Mouse (Mus musculus) brain, embryonic 14.5 days (tissue): ENCODE results near the gene Stx7.

Experiments used
- CTCF ChIP-seq: fragments of 200-500 bp; IDR thresholded peaks from 2 replicates; pipeline ENCODE4 v1.5.1; 2012; ENCODE audit warnings: inconsistent platforms, mild to moderate bottlenecking, moderate library complexity, borderline replicate concordance; ENCODE audit not compliant: insufficient read depth, insufficient read length; ENCODE audit errors: extremely low read depth
- POLR2A ChIP-seq: fragments of 200-500 bp; IDR thresholded peaks from 2 replicates; pipeline ENCODE4 v1.6.1; 2012; ENCODE audit warnings: mild to moderate bottlenecking, inconsistent platforms, borderline replicate concordance; ENCODE audit not compliant: poor library complexity, insufficient read depth, insufficient read length, severe bottlenecking; ENCODE audit errors: extremely low read depth

DNA sequence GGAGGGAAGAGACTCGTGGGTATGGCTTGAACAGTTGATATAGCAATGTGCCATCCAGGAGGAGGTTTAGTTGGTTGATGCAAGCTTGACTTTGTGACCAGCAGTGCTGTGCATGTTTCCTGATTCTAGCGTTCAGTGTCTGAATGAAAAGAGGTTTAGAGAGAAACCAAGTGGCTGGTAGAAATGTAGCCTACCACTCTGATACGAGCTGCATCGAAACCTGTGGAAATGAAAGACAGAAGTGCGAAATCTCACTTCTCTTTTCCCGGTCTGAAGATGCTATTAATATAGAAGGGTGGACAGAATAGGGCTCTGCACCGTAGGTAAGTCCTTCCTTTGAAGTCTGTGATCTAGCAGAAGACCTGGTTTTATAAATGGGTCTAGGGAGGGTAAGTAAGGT is 11.2 kb downstream of the Stx7 start:
- TF ChIP-seq POLR2A (no peak), CTCF (no peak)
